Mouse (Mus musculus) ES-CJ7 (cell line): Measurements from ENCODE around the gene Ms4a13.
"Not testable (repeated sequence)": the region's sequence is repeated elsewhere in the genome, so short reads cannot be mapped to it uniquely, and the experiment has no call there.

Experiments used
- DNase-seq: peaks from one replicate; pipeline ENCODE4 v3.0.0; 2011; ENCODE audit warnings: low read depth, low spot score

Ms4a13 gene

DNA sequence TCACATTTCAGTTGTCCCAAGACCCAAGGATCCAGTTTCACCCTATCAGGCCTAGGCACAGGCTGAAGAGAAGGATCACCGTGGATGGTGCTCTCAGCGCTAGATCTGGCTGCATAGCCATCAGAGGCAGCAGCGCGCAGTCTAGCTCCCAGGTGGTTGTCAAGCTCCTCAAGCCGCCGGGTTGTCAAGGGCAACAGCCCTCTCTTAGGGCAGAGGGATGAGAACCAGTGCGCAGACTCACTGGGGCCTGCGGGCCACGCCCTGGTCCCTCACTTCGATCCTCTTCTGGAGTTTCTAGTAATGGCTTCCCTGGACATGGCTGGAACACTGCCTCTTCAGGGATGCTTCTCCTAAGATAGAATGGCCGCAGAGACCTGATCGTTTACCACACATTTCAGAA is at the start of gene Ms4a13:
TSS of gene Ms4a13 (minus strand) at position 192 of the 400 bp plus-strand sequence.
- peak; percentile 76 for DNase-seq

DNA sequence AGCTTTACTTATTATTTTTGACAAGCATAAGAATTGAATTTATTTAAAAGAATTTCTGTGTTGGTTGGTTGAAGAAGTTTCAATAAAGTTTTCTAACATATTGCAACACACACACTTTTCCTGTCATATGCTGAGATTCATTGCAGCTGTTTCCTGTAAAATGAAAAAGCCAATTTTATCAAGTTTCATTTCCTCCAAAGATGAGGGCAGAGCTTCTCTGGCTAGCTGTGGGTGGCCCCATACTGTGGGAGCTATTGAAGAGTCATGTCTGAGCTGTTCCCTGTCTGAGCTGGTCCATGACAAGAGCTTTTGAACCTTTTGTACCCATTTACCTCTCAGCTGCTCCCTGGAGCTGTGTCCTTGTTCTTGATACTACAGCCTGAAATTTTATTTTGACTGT is 47.7 kb upstream of the Ms4a13 start:
- DNase-seq, result no peak

DNA sequence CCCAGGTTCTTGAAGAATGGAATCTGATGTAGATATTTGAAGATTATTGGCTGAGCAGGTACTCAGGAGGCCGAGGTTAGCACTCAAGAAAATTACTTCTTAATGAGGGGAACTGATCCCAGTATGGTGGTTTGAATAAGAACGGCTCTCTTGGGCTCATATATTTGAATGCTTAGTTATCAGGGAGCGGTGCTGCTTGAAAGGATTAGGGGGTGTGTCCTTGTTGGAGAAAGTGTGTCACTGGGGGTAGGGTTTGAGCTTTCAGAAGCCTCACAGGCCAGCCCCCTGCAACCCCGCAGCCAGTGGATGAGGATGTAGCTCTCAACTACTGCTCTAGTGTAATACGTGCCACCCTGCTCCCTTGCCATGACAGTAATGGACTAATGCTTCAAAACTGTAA is 46.0 kb upstream of the Ms4a13 start:
- no peak for DNase-seq

DNA sequence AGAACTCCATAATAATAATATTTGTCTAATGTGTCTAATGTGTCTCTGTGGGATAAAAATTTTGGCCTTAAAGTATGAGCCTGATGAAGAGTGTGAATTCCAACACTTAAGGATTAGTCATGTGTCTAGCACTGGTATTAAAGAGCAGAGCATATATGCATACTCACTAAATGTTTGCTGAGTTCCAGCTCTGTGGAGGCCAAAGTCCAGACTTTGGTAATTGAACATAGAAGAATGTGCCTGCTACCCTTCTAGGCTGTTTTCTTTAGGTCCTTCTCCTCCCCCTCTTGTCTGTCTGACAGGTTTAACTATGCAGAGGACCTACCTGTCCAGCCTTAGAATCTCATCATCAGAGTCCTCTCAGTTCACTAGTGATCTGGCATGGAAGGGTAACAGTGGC is 39.3 kb upstream of the Ms4a13 start:
- no peak for DNase-seq

DNA sequence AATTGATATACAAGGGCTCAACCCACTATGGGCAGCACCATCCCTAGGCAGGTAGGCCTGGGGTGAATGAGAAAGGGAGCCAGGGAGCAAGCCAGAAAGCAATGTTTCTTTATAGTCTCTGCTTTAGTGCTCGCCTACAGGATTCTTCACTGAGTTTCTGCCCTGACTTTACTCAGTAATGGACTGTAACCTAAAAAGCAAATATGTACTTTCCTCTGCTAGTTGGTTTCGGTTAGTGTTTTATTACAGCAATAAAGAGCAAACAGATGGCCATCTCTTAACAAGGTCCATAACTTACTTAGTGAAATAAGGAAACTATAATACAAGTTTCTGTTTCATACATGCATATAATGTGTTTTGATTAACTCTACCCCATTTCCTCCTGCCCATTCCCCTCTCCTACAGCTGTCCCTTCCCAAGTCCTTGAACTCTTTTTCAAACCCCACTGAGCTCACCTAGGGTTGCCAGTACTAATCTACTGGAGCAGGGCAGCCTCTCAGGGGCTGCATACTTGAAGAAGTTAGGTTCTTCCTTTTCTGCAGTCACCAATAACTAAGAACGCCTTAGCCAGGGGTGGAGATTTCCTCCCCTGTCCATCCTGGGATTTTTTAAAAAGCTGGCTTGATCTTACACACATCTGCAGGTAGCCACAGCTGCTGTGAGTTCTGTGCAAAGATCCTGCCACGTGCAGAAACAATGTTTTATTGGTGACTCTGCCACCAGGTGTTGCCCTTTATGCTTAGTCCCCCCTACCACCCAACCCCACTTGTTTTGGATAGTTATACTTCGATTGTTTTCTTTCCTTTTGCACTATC is 38.6 kb upstream of the Ms4a13 start:
- no peak for DNase-seq

DNA sequence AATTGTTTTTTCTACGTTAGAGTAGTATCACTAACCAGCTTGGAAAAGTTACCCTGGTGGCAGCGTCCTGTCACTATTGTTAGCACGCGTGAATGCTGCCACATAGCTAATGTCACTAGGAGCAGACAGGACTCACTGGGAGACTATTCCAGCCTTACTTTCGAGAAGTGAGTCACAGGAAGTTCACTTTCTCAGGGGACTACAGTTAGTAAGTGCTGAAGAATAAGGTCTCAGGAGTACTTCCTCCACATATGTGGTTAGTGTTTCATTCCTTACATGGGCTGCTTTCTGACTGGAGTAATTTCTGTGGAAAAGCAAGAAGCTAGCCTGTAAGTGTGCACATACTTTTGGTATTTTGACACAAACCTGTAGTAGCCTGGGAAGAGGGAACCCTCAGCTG is 37.7 kb upstream of the Ms4a13 start:
- DNase-seq, result no peak

DNA sequence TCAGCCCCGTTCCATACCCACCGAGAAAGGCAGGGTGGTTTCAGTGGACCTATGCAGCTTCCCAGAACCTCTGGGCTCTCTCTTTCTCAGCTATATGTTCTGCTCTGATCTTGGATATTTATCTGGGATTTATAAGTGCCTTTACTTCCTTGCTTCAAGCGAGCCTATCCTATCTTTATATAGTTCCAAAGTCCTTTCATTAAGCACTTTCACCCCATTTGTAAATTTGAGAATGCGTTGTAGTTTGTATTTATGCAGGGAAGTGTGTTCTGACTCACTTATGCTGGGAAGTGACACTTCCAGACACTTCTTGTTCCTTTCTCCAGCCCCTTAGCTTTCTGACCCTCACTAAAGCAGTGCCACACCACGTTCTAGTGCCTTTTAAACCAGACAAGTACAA is 35.8 kb upstream of the Ms4a13 start, which contains the start of gene Ms4a12:
TSS of gene Ms4a12 (minus strand) at position 101 of the 400 bp plus-strand sequence.
- no peak for DNase-seq

DNA sequence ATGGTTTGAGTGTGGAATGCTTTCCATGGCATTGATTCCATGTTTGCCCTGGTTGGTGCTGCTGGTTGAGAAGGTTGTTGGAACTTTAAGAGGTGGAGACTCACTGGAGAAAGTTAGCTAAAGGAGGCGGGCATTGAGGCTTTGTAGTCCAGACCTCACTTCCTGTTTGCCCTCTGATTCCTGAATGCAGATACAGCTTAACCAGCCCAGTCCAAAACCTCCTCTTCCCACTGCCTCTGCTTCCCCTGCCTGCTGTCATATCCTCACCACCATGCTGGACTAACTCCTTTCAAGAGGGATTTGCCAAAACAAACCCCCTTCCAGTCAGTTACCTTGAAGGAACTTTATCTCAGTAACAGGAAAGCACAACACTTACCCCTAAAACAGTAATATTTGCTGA is 4.0 kb downstream of the Ms4a13 start:
- DNase-seq, result no peak

DNA sequence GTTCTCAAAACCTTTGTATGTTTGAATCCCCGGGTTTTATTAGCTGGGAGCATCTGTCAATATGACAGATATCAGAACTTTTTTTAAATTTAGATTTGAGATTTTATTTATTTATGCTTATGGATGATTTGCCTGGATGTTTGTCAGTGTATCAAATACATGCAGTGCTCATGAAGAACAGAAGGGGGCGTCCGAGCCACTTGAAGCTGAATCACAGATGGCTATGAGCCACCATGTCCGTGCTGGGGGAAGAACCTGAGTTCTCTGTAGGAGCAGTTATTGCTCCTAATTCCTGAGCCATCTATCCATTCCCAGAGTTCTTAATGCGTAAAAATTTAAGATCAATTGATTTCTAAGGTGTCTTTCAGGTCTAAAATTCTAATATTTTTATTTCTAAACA is 12.4 kb downstream of the Ms4a13 start:
- DNase-seq, result peak; percentile 72

DNA sequence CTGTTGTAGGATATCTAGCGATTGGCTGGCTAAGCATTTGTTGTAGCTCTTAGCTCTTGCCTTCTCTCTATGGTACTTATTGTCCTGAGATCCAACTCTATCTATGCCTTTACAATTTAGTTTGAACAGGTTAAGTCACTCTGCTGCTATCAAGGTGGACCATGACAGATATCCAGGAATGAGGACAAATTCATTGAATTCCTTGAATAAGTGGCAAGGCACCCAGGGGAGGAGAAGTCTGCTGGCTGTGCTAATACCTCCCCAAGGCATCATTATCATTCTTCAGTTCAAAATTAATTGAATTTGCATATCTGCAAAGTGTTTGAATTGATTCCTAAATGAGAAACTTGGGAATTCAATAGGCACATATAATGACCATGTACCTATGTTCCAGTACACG is 19.1 kb downstream of the Ms4a13 start:
- DNase-seq, result no peak

DNA sequence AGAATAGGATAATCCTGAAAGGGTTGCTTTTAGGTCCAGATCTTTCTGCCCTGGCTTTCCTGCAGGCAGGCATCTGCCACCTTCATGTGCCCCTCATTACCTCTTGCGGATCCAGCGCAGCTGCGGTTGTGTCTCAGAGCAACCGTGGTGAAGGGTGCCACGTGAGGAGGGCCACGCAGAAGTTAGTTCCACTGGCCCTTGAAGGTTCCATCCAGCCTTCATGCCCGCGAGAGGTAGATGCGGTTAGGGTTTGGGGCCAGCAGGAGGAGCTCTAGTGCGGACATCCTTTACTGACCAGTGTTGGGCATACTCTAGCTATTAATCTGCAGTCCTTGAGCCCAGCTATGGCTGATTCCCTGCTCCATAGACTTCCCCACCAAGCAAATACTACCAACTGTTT is 31.4 kb downstream of the Ms4a13 start, which contains the start of gene 1700025F22Rik:
TSS of gene 1700025F22Rik (minus strand) at position 149 of the 400 bp plus-strand sequence.
- peak; percentile 40 for DNase-seq

DNA sequence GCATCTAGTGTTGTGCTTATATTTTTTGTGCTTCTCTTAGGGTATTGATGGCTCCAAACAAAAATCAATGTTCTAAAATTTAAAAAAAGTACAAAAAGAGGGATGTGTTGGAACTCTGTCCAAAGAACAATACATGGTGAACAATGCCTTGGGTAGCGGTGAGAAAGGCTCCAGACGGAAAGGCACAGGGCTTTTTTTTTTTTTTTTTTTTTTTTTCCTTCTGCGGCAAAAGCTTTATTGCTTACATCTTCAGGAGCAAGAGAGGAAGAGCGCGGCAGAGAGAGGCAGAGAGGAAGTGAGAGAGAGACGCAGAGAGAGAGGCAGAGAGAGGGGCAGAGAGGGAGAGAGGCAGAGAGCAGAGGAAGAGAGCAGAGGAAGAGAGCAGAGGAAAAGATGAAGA is 38.6 kb downstream of the Ms4a13 start:
- DNase-seq, result not testable (repeated sequence)

DNA sequence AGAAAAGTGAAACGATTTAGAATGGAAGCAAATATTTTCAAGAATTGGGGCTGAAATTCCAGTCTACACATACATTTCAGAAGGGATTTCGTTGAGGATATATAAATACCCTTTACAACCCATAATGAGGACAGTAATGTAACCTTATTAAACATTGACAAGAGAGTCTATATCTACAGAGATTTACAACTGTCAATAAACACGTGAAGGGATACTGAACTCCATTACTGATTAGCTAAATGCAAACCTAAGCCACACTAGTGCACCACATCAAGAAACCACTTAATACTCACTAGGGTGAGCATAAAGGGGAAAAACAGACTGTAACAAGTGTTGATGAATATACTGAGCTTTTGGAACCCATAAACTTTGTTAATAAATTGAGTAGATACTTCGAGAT is 61.2 kb downstream of the Ms4a13 start:
- no peak for DNase-seq

DNA sequence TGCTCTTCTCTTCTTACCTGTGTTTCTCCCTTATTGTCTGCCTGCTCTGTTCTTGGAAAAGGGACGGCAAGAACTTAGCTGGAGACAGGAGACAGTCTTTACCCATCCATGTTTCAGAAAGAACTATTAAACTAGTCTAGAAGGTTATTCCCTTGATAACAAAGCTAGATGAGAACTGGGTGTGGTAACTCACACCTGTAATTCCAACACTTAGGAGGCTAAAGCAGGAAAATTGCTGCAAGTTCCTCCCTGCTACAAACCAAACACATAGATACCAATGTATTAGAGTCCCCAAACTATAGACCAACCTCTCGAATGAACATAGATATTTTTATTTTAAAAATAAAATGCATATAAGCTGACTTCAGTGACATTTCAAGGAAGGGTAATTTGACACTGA is 61.7 kb downstream of the Ms4a13 start:
- no peak for DNase-seq

DNA sequence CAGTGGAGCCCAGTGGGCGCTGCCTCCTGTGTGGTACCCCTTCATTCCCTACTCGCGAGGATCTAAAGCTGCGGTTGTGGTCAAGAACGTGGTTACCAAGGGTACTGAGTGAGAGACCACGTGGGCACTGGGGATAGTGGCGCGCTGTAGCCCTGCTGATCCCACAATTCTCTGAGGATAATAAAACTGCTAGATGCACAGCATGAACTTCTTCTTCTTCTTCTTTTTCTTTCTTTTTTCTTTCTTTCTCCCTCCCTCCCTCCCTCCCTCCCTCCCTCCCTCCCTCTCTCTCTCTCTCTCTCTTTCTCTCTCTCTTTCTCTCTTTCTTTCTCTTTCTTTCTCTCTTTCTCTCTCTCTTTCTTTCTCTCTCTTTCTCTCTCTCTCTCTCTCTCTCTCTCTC is 65.8 kb downstream of the Ms4a13 start, which contains the start of gene 1700017D01Rik:
TSS of gene 1700017D01Rik (minus strand) at position 101 of the 400 bp plus-strand sequence.
- DNase-seq, result not testable (repeated sequence)

DNA sequence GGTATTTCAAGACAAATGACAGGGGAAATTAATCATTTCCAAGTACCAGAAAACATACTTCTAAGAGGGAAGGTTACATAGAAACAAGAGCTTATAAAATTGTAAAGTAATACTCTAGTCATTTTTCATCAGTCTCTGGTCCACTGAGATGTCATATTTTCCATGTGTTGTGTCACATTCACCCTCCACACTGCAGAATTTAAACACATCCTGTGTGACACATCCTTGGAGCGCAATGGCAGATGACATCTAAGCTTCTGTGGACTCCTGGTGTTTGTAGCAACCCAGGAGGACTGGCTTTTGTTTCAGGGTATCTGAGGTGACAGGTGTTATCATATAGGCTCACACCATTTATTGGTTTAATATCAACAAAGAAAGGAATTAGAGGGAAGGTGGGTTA is 66.8 kb downstream of the Ms4a13 start:
- DNase-seq, result no peak

DNA sequence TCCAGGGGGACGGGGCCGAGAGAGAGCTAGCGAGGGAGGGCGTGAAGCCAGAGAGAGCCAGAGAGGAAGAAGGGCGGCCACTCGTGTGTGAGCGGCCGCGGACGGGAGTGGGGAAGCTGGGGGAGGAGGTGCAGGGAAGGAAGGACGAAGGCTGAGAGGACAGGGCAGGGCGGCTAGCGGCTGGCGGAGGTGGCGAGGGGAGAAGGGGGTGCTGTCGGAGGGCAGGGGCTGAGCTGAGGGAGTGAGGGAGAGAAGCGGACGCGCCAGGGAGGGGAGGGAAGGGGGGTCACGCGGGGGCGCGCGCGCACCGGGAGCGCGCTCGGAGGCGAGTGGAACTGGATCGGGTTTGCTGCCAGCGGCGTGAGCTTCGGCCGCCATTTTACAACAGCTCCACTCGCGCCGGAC is 75.5 kb downstream of the Ms4a13 start:
- not testable (repeated sequence) for DNase-seq
